Mouse (Mus musculus): ENCODE results near the gene Kifc1.
A peak's percentile ranks its signal among the peaks of the same experiment; 100 is the strongest.
"Not testable (repeated sequence)": the region's sequence is repeated elsewhere in the genome, so short reads cannot be mapped to it uniquely, and the experiment has no call there.

Kifc1 gene

DNA sequence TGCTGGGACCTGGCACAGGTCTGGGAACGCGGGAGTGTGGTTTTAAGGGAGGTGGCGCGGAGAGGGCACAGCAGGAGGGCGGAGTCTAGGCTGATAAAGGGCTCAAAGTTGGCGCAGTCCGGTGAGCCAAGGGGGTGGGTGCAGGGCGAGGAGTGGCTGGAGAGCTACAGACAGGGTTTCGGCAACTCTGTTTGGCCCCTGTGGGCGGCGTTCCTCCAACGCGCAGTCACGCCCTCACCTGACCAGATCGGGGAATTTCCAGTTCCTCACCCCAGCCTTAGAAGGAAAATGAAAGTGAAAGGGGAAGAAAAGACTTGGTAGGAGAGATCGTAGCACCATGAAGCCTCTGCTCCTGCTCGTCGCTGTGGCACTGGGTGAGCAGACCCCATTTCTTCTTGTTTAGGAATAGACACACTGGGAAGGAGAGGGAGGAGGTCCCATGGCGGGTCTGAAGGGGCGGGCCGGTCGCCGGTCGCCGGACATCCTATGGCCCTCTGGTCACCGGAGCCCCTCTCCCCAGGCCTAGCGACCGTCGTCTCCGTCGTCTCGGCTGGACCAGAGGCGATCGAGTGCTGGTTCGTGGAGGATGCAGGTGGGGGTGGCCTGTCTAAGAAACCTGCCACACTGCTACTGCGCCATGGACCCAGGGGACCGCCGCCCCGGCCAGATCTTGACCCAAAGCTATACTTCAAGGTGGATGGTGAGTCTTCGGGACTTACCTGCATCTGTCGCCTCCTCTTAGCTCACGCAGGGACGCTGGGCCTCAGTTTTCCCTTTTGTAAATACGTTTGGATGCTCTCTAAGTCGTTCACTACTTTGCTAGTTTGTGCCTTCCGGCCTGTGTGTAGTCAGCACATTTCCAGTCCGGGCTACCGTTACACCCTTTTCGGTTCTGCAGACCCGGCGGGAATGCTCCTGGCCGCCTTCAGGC lies 29.2 kb upstream of the Kifc1 start:
- DNase-seq (ENCODE audit: low spot score in 2 of 2): peak; percentile 59 to 65

- DNase-seq (ENCODE audit: low spot score in 2 of 2): peak; percentile 33 to 46
Observed at GRCm38 (mm10) chr17:33918293-33919203, 28.1 kb upstream of the Kifc1 start.

- DNase-seq (ENCODE audit: low spot score in 2 of 2): peak in 1 of 2 experiments; percentile 43
Observed at GRCm38 (mm10) chr17:33917656-33918292, 27.3 kb upstream of the Kifc1 start.

DNA sequence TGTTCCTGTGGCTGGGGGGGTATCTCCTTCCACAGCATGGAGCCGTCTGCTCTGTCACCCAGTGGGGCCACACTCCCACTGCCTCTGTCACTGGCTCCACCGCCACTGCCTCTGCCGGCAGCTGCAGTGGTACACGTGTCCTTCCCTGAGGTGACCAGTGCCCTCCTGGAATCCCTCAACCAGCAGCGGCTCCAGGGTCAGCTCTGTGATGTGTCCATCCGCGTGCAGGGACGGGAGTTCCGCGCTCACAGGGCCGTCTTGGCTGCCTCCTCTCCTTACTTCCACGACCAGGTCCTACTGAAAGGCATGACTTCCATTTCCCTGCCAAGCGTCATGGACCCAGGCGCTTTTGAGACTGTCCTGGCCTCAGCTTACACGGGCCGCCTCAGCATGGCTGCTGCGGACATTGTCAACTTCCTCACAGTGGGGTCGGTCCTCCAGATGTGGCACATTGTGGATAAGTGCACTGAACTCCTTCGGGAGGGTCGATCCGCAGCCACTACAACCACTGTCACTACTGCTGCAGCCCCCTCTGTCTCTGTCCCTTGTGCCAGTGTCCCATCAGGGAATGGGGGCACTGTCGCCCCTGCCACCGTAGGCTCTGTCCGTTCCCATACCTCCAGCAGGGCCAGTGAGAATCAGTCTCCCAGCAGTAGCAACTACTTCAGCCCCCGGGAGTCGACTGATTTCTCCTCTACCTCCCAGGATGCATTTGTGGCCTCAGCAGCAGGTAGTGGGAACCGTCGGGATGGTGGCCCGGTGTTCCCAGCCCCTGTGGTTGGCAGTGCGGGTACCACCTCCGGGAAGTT lies 26.6 kb upstream of the Kifc1 start:
- DNase-seq (ENCODE audit: low spot score in 2 of 2): peak in 1 of 2 experiments; percentile 60

- peak in 1 of 2 experiments; percentile 67 for DNase-seq (ENCODE audit: low spot score in 2 of 2)
Observed at GRCm38 (mm10) chr17:33916294-33916693, 25.8 kb upstream of the Kifc1 start.

DNA sequence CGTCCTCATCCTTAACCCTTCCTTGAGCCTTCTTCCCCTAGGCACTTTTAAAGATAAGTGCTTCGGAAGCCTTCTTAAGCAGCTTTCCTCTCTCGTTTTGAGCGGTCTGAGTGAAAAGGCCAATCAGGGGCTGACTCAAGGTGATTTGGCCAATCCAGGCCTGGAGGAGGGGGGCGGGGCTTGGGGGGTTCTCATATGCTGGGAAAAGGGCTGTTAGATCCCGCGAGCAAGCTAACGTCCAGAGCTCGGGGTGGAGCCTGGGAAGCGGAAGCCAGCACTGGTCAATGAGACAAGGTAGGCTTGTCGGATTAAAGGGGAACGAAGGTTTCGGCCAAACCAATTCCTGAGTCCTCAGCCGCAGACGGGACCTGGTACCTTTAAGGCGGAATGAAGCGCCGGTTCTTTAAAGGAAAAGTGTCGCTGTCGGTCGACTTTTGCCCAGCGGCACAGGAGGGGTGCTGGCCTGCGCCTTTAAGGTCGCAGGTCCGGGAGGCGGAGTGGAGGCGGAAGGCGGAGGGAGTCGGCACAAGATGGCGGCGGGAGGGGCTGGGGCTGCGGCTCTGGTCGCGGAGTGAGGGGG lies 25.3 kb upstream of the Kifc1 start, which contains the start of the genes Tapbp and Zbtb22:
Gene Tapbp, plus strand, starts transcription at position 229 of the 580 bp plus-strand sequence.
Gene Zbtb22, plus strand, starts transcription at position 234 of the 580 bp plus-strand sequence.
- peak; percentile 97 to 98 for DNase-seq (ENCODE audit: low spot score in 2 of 2)

- DNase-seq (ENCODE audit: low spot score in 2 of 2): peak in 1 of 2 experiments; percentile 51
Observed at GRCm38 (mm10) chr17:33914969-33915391, 24.5 kb upstream of the Kifc1 start.

DNA sequence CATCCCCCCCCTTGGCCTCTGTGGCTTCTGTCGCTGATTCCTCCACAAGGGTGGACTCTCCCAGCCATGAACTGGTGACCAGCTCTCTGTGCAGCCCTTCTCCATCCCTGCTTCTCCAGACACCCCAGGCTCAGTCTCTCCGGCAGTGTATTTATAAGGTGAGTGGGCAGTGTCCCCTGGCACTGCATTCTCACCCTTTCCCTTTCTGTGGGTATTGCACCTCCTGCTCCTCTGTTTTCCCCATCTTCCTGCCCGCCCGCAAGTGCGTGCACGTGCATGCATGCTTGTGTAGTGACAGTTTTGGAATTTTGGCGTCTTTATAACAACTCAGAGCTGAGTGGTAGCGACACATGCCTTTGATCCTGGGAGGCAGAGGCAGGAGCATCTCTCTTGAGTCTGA lies 23.4 kb upstream of the Kifc1 start:
- peak in 1 of 2 experiments; percentile 30 for DNase-seq (ENCODE audit: low spot score in 2 of 2)

DNA sequence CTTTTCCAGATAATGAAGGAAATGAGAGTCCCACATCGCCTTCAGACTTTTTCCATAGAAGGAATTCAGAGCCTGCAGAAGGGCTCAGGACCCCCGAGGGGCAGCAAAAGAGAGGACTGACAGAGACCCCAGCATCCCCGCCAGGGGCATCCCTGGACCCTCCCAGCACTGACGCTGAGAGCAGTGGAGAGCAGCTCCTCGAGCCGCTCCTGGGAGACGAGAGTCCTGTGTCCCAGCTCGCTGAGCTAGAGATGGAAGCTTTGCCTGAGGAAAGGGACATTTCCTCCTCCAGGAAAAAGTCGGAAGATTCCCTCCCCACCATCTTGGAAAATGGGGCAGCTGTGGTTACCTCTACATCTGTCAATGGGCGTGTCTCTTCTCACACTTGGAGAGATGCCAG lies 22.8 kb upstream of the Kifc1 start:
- DNase-seq (ENCODE audit: low spot score in 2 of 2): peak in 1 of 2 experiments; percentile 24

- DNase-seq (ENCODE audit: low spot score in 2 of 2): peak in 1 of 2 experiments; percentile 50
Observed at GRCm38 (mm10) chr17:33911813-33912414, 21.5 kb upstream of the Kifc1 start.

DNA sequence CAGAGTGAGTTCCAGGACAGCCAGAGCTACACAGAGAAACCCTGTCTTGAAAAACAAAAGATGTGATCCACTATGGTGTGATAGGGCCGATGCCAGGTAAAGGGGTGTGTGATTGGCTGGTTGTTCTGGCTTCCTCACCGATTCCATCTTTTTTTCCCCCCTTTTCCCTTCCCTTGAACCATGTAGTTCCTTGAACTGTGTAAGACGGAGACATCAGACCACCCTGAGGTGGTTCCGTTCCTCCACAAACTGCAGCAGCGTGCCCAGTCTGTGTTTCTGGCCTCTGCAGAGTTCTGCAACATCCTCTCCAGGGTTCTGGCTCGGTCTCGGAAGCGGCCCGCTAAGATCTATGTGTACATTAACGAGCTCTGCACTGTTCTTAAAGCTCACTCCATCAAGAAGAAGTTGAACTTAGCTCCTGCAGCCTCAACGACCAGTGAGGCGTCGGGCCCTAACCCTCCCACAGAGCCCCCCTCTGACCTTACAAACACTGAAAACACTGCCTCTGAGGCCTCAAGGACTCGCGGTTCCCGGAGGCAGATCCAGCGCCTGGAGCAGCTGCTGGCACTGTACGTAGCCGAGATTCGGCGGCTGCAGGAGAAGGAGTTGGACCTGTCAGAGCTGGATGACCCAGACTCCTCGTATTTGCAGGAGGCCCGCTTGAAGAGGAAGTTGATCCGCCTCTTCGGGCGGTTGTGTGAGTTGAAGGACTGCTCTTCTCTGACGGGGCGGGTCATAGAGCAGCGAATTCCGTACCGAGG lies 20.8 kb upstream of the Kifc1 start:
- DNase-seq (ENCODE audit: low spot score in 2 of 2): peak; percentile 25 to 48

GRCm38 (mm10) chr17:33910346-33911051 lies 20.0 kb upstream of the Kifc1 start:
- peak in 1 of 2 experiments; percentile 20 for DNase-seq (ENCODE audit: low spot score in 2 of 2)

GRCm38 (mm10) chr17:33909869-33910250 lies 19.4 kb upstream of the Kifc1 start:
- DNase-seq (ENCODE audit: low spot score in 2 of 2): peak; percentile 50 to 72

GRCm38 (mm10) chr17:33909077-33909868 lies 18.8 kb upstream of the Kifc1 start, which contains the start of gene Daxx:
Daxx (plus strand) TSS chr17:33909414.
- peak; percentile 99 for DNase-seq (ENCODE audit: low spot score in 2 of 2)

DNA sequence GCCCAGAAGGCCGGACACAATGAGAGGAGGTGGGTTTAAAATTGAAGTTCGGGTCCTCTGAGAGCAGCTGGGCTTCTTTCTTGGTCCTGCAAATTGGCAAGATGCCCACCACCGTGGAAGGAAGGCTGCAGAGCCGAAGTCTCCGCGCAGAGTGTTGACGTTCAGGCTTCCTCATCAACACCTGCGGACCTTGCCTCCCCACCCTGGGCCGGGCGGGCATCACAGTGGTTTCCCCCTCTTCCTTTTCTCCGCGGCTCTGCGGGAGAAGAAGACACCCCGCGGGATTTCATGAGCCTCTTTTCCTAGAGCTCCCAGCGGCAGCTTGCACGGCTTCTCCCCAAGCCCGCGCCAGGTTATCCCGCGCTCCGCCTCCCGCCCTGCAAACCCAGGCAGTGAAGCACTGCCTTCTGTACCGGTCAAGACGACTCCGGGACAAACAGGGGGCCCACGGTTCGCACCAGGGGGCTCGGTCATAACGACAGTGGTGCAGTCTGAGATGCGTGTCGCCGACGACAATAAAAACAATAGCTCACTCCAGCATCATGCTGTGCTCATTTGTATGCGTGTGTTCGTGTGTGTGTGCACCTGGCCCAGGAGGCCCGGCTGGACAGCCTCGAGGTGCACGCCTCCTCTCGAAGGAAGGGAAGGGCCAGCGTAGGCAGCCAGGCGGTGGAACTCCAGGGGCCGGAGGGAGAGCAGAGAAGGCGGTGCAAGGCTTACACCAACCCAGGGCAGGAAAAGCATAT lies 18.0 kb upstream of the Kifc1 start:
- DNase-seq (ENCODE audit: low spot score in 2 of 2): peak; percentile 82 to 89

DNA sequence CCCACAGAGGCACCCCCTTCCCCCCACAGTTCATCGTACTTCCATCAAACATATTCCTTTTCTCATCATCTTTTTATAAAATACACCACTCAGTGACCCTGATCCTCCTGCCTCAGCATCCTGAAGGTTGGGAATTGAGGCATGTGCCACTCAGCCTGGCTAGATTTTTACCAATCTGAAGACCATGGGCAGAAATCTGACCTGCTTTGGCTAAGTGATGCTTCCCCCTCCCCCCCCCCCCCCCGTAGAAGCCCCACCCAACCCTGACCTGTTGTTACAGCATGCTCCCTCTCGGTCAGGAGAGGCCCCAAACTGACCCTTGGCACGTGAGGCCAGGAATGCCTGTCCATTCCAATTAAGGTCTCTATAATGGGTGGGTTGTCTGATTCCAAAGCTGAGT lies 14.4 kb upstream of the Kifc1 start, which contains the start of gene Platr17:
Gene Platr17, plus strand, starts transcription at position 301 of the 400 bp plus-strand sequence.
- DNase-seq (ENCODE audit: low spot score in 2 of 2): not testable (repeated sequence)

Measured in right cerebral cortex, postnatal 10 days (tissue).